ENCODE assay signal across 14 mouse cellular contexts in the genomic region with DNA sequence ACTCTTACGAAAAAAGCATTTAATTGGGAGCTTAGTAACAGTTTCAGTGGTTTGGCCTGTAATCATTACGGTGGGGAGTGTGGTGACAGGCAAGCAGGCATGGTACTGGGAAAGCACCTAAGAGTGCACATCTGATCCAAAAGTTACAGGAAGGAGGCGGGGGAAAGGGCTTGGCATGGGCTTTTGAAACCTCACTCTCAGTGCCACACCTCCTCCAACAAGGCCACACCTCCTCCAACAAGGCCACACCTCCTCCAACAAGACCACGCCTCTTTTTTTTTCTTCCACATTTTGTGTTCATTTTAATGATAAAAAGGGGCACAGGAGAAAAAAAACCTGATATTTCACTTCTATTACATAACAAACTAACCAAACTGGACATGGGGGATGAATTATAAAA. TPM values are rescaled to one million over a fixed set of nuclear protein-coding genes. Genes with fewer than 3 reads are reported as not detected.
DNase-seq lines count a peak whose midpoint lies in the region; TF ChIP-seq lines count a peak whose summit lies in the region.
"Had no signal": no experiment of that assay in that cellular context is flagged by ENCODE, and none has a peak within 500 bp of the region (broad histone marks: within the 10 kb centered on the region; RNA-seq: fewer than 3 reads in every experiment).

No protein-coding gene starts in this region.

- no peak overlapping the region for H3K27ac ChIP-seq in MEL (ENCODE audit: control insufficient read depth, low read depth, low read length)
- H3K27ac ChIP-seq: limb, embryonic 12.5 days; midbrain, embryonic 13.5 days had no signal

- H3K4me1 ChIP-seq in MEL (ENCODE audit: control insufficient read depth in 1 of 2, insufficient read depth in 2 of 2, low read length in 2 of 2): no peaks in the 10 kb centered on the region; a peak in 1 of 4 replicates
- H3K4me1 ChIP-seq: limb, embryonic 12.5 days; midbrain, embryonic 13.5 days had no signal

- H3K4me3 ChIP-seq in MEL (ENCODE audit: control insufficient read depth in 1 of 2, insufficient read depth in 1 of 2, low read depth in 2 of 2, low read length in 2 of 2): no peak overlapping the region
- H3K4me3 ChIP-seq: limb, embryonic 12.5 days; midbrain, embryonic 13.5 days had no signal

- TF ChIP-seq EP300 in MEL (IDR thresholded peaks at IDR 0.05; ENCODE audit: low read depth in 1 of 2, low read length in 2 of 2): no peak

- intact Hi-C loops in left cerebral cortex, postnatal 4 days (cut with DNase I): no loop called here

- no peak for TF ChIP-seq CTCF in MEL (IDR thresholded peaks at IDR 0.05 in 2 of 3, conservative IDR thresholded peaks at IDR 0.05 in 1 of 3; ENCODE audit: control insufficient read depth in 1 of 3, insufficient read depth in 1 of 3, low read depth in 2 of 3, low read length in 3 of 3, poor library complexity in 1 of 3, severe bottlenecking in 1 of 3)

- no peak for TF ChIP-seq POLR2A in MEL (IDR thresholded peaks at IDR 0.05; ENCODE audit: control insufficient read depth in 1 of 2, insufficient read depth in 1 of 2, low read depth in 1 of 2, low read length in 2 of 2, poor library complexity in 1 of 2)

- H3K27me3 ChIP-seq in MEL (ENCODE audit: control insufficient read depth in 1 of 2, insufficient read depth in 2 of 2, low read length in 2 of 2): no peaks in the 10 kb centered on the region
- H3K27me3 ChIP-seq: limb, embryonic 12.5 days; midbrain, embryonic 13.5 days had no signal

- no peak overlapping the region for H3K9ac ChIP-seq in MEL (ENCODE audit: control insufficient read depth, low read depth, low read length, poor library complexity, severe bottlenecking)
- H3K9ac ChIP-seq: limb, embryonic 12.5 days; midbrain, embryonic 13.5 days had no signal

- peak; percentile 17 for DNase-seq in kidney, postnatal 14 days
- no peak for DNase-seq in kidney, postnatal 10 days
- DNase-seq in B cell, adult 2 months: peak; percentile 44 to 59
- DNase-seq in MEL (ENCODE audit: low read depth, low spot score): peak; percentile 53
- peak; percentile 78 for DNase-seq in induced T-regulatory cell, adult 2 months (ENCODE audit: low read depth)
- no peak for DNase-seq in left cerebral cortex, postnatal 4 days
- DNase-seq in heart, adult 8-10 months (ENCODE audit: low spot score): no peak
- no peak for DNase-seq in cerebellum, postnatal 10 days
- DNase-seq: heart, postnatal 10 days; layer of hippocampus, postnatal 36 days had no signal

- no peaks in the 10 kb centered on the region for H3K79me2 ChIP-seq in MEL (ENCODE audit: control insufficient read depth, insufficient read depth, low read length, poor library complexity)

- TF ChIP-seq RAD21 in MEL (IDR thresholded peaks at IDR 0.05; ENCODE audit: low read depth, low read length): no peak

- no peaks in the 10 kb centered on the region for H3K9me3 ChIP-seq in MEL (replicated peaks; ENCODE audit: insufficient read depth, low read length)
- H3K9me3 ChIP-seq: G1E; limb, embryonic 12.5 days; midbrain, embryonic 13.5 days had no signal

- no peaks in the 10 kb centered on the region for H3K36me3 ChIP-seq in MEL (ENCODE audit: control insufficient read depth in 1 of 2, insufficient read depth in 2 of 2, low read length in 2 of 2)
- H3K36me3 ChIP-seq: G1E had no signal

TF ChIP-seq in MEL, 35 proteins besides CTCF, POLR2A, EP300 and RAD21:
- no peak for TF ChIP-seq USF2 (IDR thresholded peaks at IDR 0.05; ENCODE audit: borderline replicate concordance in 1 of 2, insufficient read depth in 1 of 2, low read depth in 1 of 2, low read length in 2 of 2)
- peak; percentile 58 for TF ChIP-seq ZNF384 (IDR thresholded peaks at IDR 0.05; ENCODE audit: low read depth, low read length)
- TF ChIP-seq SIN3A (IDR thresholded peaks at IDR 0.05; ENCODE audit: low read length): no peak
- no peak for TF ChIP-seq ZC3H11A (IDR thresholded peaks at IDR 0.05; ENCODE audit: low read depth, low read length)
- no peak for TF ChIP-seq TAL1 (IDR thresholded peaks at IDR 0.05; ENCODE audit: low read length)
- no peak for TF ChIP-seq NELFE (IDR thresholded peaks at IDR 0.05; ENCODE audit: low read depth, low read length)
- TF ChIP-seq MAX (IDR thresholded peaks at IDR 0.05; ENCODE audit: low read length): no peak
- no peak for TF ChIP-seq CHD2 (IDR thresholded peaks at IDR 0.05; ENCODE audit: low read length)

RNA-seq across cellular contexts. Expression of a gene that starts 12.5 kb away (rescaled TPM):
- total RNA-seq in MEL (2012; rRNA removed): 1.4 and 1.7 TPM in 2 replicates
- polyA plus RNA-seq in MEL (2012; ENCODE audit: insufficient read depth in 1 of 2, insufficient read length in 2 of 2, low read depth in 1 of 2, low replicate concordance in 2 of 2, missing spikeins in 1 of 2): 1 to 10 TPM in 1 of 2 experiments, not detected in 1; 6.9 TPM
- total RNA-seq in left cerebral cortex, postnatal 4 days (2021): 100 to 1,000 TPM; 179 to 190 TPM
- total RNA-seq in heart, adult 8-10 months (2022): 100 to 1,000 TPM; 188 to 246 (median 219) TPM

RNA-seq across cellular contexts. Expression of a gene that starts 24.1 kb away (rescaled TPM):
- 17.4 and 21.8 TPM in 2 replicates for total RNA-seq in MEL (2012; rRNA removed)
- polyA plus RNA-seq in MEL (2012; ENCODE audit: insufficient read depth in 1 of 2, insufficient read length in 2 of 2, low read depth in 1 of 2, low replicate concordance in 2 of 2, missing spikeins in 1 of 2): 10 to 100 TPM in 1 of 2 experiments, not detected in 1; 27.7 TPM
- total RNA-seq in left cerebral cortex, postnatal 4 days (2021): 10 to 100 TPM; 23.3 to 25.8 TPM
- total RNA-seq in heart, adult 8-10 months (2022): 10 to 100 TPM; 22.4 to 26.2 (median 25.4) TPM

RNA-seq across cellular contexts. Expression of a gene that starts 32.9 kb away (rescaled TPM):
- total RNA-seq in MEL (2012; rRNA removed): 0.16 and 0.35 TPM in 2 replicates
- polyA plus RNA-seq in MEL (2012; ENCODE audit: insufficient read depth in 1 of 2, insufficient read length in 2 of 2, low read depth in 1 of 2, low replicate concordance in 2 of 2, missing spikeins in 1 of 2): under 1 TPM in 1 of 2 experiments, not detected in 1; 0.72 TPM
- total RNA-seq in left cerebral cortex, postnatal 4 days (2021): 1 to 10 TPM; 1.1 to 1.4 TPM
- total RNA-seq in heart, adult 8-10 months (2022): 1 to 10 TPM in 3 of 4 experiments, under 1 TPM in 1; 0.54 to 2.2 (median 1.7) TPM

RNA-seq across cellular contexts. Expression of a gene that starts 33.5 kb away (rescaled TPM):
- total RNA-seq in MEL (2012; rRNA removed): not detected in 2 replicates
- not detected for polyA plus RNA-seq in MEL (2012; ENCODE audit: insufficient read depth in 1 of 2, insufficient read length in 2 of 2, low read depth in 1 of 2, low replicate concordance in 2 of 2, missing spikeins in 1 of 2)
- 1 to 10 TPM; 1.9 TPM for total RNA-seq in left cerebral cortex, postnatal 4 days (2021)
- total RNA-seq in heart, adult 8-10 months (2022): under 1 TPM; 0.08 to 0.17 (median 0.14) TPM
- polyA plus RNA-seq: embryonic facial prominence, embryonic 11.5 days; G1E; limb, embryonic 12.5 days had no signal

RNA-seq across cellular contexts. Expression of a gene that starts 52.6 kb away (rescaled TPM):
- total RNA-seq in MEL (2012; rRNA removed): 40.3 and 49.3 TPM in 2 replicates
- 10 to 100 TPM in 1 of 2 experiments, not detected in 1; 57.6 TPM for polyA plus RNA-seq in MEL (2012; ENCODE audit: insufficient read depth in 1 of 2, insufficient read length in 2 of 2, low read depth in 1 of 2, low replicate concordance in 2 of 2, missing spikeins in 1 of 2)
- total RNA-seq in left cerebral cortex, postnatal 4 days (2021): 100 to 1,000 TPM in 1 of 2 experiments, 10 to 100 TPM in 1; 86.5 to 101 TPM
- total RNA-seq in heart, adult 8-10 months (2022): 10 to 100 TPM in 2 of 4 experiments, 1 to 10 TPM in 2; 6.4 to 13.1 (median 8.6) TPM

Comparison
In these comparisons a context has a peak if more than half of its experiments do, and no peak if none do; other contexts are left out.
1. DNase-seq: peak in kidney, postnatal 14 days (single experiment), B cell, adult 2 months (2 of 2), MEL (single experiment) and induced T-regulatory cell, adult 2 months (single experiment); none in kidney, postnatal 10 days (single experiment), left cerebral cortex, postnatal 4 days (single experiment), heart, adult 8-10 months (single experiment) and cerebellum, postnatal 10 days (0 of 2).
2. RNA of a gene that starts 12.5 kb away (total RNA-seq): 188 to 246 TPM in heart, adult 8-10 months and 179 to 190 TPM in left cerebral cortex, postnatal 4 days; 1.4 to 1.7 TPM in MEL; every median in the first group is over 10 times any median in the second.